Mouse (Mus musculus) yolk sac, embryonic 10.5 days (tissue): ENCODE data around the gene Itga10.
"Not testable (repeated sequence)": the region's sequence is repeated elsewhere in the genome, so short reads cannot be mapped to it uniquely, and the experiment has no call there.

ENCODE experiments used
- DNase-seq: peaks from one replicate; pipeline ENCODE4 v3.0.0-alpha.2; 2017; ENCODE audit warnings: low spot score

Gene Itga10

DNA sequence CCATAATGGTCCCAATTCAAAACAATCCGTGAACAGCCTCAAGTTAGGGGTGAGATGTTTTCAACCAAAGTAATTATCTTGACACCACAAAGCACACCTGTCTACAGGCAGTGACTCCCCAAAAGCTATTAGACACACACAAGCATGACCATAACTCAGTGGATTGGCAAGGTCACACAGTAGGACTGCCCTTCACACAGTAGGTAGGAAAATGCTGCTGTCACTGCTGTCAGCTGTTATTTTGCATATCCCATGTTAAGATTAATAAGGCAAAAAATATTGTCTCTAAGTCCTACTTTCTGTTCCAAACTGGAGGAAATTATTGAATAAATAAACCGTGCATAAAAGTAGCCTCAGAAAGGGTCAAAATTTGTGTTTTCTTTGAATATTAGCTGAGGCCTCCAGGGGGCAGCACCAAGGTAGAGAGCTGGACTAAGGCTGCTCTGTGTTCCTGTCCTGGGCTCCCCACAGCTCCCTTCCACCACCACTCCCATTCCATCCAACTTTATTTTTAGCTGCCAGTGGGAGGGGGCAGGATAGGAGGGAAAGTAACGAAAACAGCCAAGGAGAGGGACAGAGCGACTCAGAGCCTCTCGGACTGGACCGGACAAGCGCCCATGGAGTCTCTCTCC is at the start of gene Itga10:
Gene Itga10 (plus strand): TSS at position 567 of the 632 bp plus-strand sequence.
- peak; percentile 6 for DNase-seq

- no peak for DNase-seq
These were observed 49.7 kb upstream of the Itga10 start for GRCm38 (mm10) chr3:96595661-96596060.

GRCm38 (mm10) chr3:96596228-96596707 is 49.1 kb upstream of the Itga10 start, which contains the start of gene Ankrd34a:
TSS of gene Ankrd34a (plus strand) at chr3:96596636.
- DNase-seq, result no peak

DNA sequence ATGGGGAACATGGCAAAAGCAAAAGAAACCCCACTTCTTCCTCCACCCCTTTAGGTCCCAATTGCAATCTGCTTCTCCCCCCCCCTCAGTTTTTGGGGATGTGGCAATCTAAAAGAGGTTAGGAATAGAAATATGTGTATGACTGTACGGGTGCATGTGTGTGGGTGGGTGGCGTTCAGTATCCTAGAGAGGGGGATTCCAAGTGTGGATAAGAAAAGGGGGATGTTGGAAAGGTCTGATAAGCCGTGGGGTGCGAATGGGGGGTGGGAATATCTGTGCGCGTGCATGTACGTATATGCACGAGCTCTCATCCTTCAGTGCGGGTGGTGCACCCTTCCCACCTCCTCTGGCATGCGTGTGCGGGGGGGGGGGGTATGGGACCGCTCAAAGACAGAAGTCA is 48.5 kb upstream of the Itga10 start:
- DNase-seq, result no peak

DNA sequence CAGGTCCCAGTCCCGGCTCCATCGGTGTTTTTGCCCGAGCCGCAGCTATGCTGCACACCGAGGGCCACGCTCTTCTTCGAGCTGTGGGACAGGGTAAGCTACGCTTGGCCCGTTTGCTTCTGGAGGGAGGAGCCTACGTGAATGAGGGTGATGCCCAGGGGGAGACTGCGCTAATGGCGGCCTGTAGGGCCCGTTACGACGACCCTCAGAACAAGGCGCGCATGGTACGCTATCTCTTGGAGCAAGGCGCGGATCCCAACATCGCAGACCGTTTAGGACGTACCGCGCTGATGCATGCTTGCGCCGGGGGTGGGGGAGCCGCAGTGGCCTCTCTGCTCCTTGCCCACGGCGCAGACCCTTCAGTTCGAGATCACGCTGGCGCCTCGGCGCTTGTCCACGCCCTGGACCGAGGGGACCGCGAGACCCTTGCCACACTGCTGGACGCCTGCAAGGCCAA is 47.9 kb upstream of the Itga10 start:
- DNase-seq, result peak; percentile 12

GRCm38 (mm10) chr3:96598156-96599068 is 47.0 kb upstream of the Itga10 start:
- DNase-seq, result peak; percentile 66

DNA sequence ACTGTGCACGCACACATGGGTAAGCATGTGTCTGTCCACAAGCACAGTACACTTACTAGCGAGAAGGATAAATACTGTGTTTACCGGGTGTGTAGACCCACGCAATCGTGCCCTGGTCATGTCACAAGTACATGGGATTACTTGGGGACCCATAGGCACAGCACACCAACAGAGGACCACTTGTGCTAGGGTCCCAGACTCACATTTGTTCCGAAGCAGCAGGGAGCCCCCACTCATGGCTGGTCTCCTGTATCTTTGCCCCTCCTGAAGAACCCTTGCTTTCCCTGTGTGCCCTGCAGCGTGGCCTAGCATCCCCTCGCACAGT is 46.4 kb upstream of the Itga10 start:
- no peak for DNase-seq

GRCm38 (mm10) chr3:96599411-96599810 is 46.0 kb upstream of the Itga10 start:
- no peak for DNase-seq

DNA sequence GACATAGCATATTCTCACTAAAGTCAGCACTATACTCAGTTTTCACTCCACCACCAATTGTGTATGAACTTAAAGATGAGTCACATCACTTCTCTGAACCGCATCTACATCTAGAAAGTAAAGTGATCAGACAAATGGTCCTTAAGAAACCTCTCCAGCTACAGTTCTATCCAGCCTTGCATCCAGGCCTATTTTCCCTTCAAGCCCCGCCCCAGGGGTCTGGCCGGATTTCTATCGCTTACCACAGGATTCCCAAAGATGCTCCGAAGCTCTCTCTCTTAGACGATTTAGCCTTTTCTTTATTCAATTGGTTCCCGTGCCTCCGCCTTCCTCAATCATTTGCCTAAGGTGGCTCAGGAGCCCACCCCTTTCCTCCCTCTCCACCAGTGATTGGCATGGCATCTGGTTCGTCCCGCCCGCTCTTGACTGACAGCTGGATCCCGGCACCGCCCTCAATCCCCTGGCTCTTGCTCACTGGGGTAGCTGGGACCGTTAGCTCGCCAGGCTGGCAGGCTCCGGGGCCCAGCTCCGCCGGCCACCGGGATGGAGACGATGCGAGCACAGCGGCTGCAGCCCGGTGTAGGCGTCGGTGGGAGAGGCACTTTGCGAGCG is 44.6 kb upstream of the Itga10 start, which contains the start of gene Lix1l:
Gene Lix1l (plus strand): TSS at position 511 of the 612 bp plus-strand sequence.
- DNase-seq, result peak; percentile 95

- peak; percentile 66 for DNase-seq
These were observed 44.1 kb upstream of the Itga10 start for GRCm38 (mm10) chr3:96601251-96601787.

DNA sequence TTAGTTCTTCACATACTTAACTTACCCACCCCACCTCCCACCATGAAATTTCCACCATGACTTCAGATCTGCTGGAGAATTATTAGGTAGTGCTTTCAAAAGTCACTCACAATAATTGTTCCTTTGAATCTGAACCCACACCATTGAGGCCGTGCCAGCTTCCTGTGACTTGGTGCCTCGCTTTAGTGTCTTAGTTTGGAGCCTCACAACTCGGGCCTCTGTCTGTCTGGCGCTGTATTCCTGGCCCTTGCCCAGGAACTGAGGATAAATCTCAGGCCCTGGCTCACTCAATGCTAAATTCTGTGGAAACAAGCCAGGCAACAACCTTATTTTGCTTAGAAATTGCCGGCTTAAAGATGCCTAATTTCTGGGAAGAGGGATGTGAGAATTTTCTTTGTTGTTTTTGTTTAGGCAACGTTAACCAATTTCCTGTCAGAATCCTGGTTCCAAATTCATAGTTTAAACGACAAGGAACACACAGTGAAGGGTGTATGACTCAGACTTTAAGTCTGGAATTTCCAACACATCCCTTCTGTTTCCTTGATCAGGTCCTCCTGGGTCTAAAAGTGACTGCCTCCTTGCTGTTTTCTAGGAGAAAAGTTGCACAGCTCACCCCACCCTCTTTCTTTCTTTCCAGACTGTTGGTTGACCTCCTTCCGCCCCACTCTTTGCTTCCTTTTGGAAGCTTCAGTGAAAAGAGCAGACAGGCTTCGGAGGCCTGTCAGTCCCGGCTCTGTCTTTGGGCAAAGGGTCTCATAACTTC is 43.3 kb upstream of the Itga10 start:
- no peak for DNase-seq

DNA sequence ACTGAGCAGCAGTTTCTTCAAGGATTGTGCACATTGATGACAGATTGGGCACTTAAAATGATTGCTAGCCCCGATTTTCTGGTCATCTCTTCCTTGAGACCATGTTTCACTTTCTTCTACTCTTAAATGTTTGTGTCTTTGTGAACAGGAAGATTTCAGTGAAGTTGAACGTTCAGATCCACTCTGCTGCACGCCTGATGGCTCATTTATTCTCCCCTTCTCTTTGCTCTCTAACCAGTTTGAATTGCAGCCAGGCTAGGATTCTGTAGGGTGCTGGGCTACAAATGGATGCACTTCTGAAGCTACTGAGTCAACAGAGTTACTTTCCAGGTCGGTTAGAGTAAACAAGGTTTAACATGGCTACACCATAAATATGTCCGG is 42.7 kb upstream of the Itga10 start:
- no peak for DNase-seq

DNA sequence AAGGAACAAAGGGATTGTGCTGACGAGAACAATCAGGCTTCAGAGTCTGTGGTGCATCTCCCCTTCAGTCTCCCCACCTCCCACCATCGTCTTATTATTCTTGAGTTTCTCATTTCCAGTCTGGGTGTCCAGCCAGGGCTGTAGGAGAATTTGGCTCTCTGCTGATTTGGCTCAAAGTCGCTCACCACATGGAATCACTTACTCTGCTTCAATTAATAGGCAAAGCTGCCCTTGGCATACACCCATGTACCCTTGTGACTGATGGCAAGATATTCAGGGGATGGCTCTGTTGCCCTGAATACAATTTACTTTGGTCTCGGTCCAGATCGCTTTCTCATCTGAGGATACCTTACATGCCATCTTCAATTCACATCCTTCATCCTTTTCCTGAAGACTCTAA is 42.1 kb upstream of the Itga10 start:
- DNase-seq, result no peak

DNA sequence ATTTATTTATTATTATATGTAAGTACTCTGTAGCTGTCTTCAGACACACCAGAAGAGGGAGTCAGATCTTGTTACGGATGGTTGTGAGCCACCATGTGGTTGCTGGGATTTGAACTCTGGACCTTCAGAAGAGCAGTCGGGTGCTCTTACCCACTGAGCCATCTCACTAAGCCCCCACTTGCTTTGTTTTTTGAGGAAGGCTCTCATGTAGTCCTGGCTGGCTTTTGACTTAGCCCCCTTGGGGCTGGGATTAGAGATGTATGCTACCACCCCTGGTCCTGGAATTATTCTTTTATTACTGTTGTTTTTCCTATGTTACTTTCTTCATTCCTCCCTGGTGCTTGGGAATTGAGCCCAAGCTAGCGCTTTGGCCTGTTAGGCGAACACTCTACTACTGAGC is 39.4 kb upstream of the Itga10 start:
- DNase-seq, result not testable (repeated sequence)

DNA sequence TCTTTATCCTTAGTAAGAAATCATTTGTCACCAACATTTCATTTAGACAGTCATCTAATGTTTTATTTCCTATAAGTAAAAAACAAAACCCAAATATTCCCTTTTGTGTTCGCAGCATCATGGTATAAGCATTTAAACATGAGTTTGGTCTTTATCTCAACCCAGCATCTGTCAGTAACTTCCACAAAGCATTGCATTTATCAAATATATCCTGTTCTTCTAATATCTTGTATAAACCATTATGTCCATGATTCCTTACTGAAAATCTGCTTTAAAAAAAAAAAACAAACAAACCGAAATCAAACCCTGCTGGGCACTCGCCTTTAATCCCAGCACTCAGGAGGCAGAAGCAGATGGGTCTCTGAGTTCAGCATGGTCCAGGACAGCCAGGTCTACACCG is 38.8 kb upstream of the Itga10 start:
- DNase-seq, result no peak

DNA sequence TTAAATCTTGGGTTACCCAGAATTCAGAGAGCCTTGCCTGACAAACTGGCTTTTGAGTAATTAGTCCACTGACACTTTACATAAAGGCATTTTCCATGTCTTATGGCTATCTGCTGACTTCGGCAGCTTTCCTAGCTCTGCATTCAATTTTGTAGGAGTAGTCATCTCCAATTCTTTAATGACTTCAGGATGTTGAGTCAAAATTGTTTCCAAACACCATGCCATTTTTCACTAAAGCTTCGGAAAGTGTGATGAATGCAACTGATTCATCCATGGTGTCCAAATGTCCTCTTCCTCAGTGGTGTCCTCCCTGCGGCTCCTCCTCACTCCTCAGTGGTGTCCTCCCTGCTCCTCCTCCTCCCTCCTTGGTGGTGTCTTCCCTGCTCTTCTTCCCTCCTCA is 27.4 kb upstream of the Itga10 start:
- DNase-seq, result no peak

DNA sequence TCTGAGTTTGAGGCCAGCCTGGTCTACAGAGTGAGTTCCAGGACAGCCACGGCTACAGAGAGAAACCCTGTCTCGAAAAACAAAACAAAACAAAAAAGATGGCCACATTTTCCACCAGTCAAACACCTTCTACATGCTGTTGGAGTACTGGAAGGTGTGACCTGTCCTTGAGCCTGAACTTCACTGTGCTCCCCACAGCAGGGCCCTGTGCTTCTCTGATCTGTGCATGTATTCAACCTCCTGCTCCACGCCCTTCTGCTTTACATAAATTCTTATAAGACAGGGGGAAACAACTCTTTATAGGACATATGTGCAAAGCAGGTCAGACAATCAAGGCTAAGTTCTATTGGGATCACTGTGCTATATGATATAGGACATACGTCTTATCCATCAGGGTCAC is 22.2 kb upstream of the Itga10 start:
- DNase-seq, result no peak

- DNase-seq, result peak; percentile 96
These were observed 15.4 kb upstream of the Itga10 start, which contains the start of gene Rbm8a for GRCm38 (mm10) chr3:96629729-96630600. TSS of gene Rbm8a (plus strand) at chr3:96629933.

DNA sequence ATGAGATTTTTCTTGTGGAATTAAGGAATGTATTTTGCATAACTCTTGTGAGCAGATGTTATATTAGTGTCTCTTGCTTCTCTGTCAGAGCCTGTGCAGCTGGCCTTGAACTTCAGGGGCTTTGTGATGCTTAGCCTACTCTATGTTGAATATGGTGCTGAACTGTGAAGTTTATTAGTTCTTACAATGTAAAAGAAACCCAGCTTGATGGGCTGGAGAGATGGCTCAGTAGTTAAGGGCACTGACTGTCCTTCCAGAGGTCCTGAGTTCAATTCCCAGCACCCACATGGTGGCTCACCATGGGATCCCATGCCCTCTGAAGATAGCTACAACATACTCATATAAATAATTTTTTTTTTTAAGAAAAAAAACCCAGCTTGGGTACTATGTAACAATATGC is 13.3 kb upstream of the Itga10 start:
- no peak for DNase-seq

DNA sequence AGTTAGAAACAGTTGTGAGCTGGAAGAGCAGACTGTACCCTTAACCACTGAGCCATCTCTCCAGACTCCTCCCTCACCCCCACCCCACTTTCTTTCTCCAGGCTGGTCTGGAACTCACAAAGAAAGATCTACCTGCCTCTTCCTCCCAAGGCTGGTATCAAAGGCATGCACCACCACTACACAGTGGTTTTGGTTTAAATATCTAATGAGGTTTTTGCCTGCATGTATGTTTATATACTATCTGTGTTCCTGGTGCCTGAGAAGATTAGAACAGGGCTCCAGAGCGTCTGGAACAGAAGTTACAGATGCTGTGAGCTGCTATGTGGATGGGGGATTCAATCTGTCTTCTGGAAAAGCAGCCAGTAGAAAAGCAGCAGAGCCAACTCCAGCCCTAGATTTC is 11.4 kb upstream of the Itga10 start:
- no peak for DNase-seq
